ENCODE assay signal across 25 mouse cellular contexts in the genomic region with DNA sequence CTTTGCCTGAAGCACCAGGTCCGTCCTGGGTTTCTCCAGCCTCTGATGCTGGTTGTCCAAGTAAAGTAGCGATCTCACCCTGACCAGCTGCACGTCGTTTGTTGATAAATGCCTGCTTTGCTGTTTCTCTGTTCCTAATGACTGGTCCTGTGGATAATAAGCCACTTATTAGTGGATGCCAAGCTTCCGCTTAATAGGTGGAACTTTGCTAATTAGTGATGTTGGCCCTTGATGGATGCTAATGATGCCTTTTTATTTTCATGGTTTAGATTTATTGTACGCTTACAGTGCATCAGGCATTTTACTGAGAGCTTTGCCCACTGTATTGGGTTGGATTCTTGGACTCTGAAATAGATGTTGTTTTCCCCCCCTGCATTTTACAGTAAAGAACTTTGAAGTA.
"Had no signal": no experiment of that assay in that cellular context is flagged by ENCODE, and none has a peak within 500 bp of the region (broad histone marks: within the 10 kb centered on the region; RNA-seq: fewer than 3 reads in every experiment).

No protein-coding gene starts in this region.

- H3K27me3 ChIP-seq: heart, embryonic 12.5 days; hindbrain, embryonic 12.5 days; intestine, embryonic 15.5 days; limb, embryonic 12.5 days; liver, embryonic 13.5 days; liver, embryonic 15.5 days had no signal

- H3K4me3 ChIP-seq: heart, embryonic 10.5 days; heart, embryonic 12.5 days; hindbrain, embryonic 10.5 days; hindbrain, embryonic 12.5 days; intestine, embryonic 15.5 days; layer of hippocampus, adult 2 months; left cerebral cortex, adult 2 months; limb, embryonic 10.5 days; limb, embryonic 12.5 days; liver, embryonic 13.5 days; liver, embryonic 15.5 days had no signal

- DNase-seq: gastrocnemius, postnatal 25 days; heart, adult 18-20 months; heart, postnatal 10 days; heart, postnatal 4 days; kidney, adult 18-20 months; kidney, adult 8-10 months; kidney, postnatal 10 days; kidney, postnatal 4 days; liver; liver, embryonic 13.5 days had no signal

- H3K27ac ChIP-seq: heart, embryonic 10.5 days; hindbrain, embryonic 10.5 days; hindbrain, embryonic 12.5 days; hindbrain, embryonic 14.5 days; intestine, embryonic 15.5 days; layer of hippocampus, adult 2 months; left cerebral cortex, adult 2 months; limb, embryonic 12.5 days; liver, embryonic 13.5 days; liver, embryonic 15.5 days had no signal

- H3K9ac ChIP-seq: heart, embryonic 12.5 days; hindbrain, embryonic 12.5 days; hindbrain, embryonic 14.5 days; intestine, embryonic 15.5 days; limb, embryonic 12.5 days; liver, embryonic 13.5 days; liver, embryonic 15.5 days had no signal

- H3K9me3 ChIP-seq: heart, embryonic 10.5 days; heart, embryonic 12.5 days; hindbrain, embryonic 10.5 days; hindbrain, embryonic 12.5 days; intestine, embryonic 15.5 days; limb, embryonic 10.5 days; limb, embryonic 12.5 days; liver, embryonic 13.5 days; liver, embryonic 15.5 days had no signal

- ATAC-seq: hindbrain, embryonic 16.5 days; inflammation-experienced regulatory T-cells, adult 6 months; intestine, embryonic 15.5 days; intestine, postnatal 0 days had no signal

- H3K4me2 ChIP-seq: heart, embryonic 12.5 days; hindbrain, embryonic 12.5 days; hindbrain, embryonic 14.5 days; intestine, embryonic 15.5 days; limb, embryonic 12.5 days; liver, embryonic 11.5 days; liver, embryonic 13.5 days; liver, embryonic 15.5 days had no signal
